Mouse (Mus musculus) intestine, postnatal 0 days (tissue): Measurements from ENCODE around the gene Ikzf2. TPM values are rescaled to one million over a fixed set of nuclear protein-coding genes. Genes with fewer than 3 reads are reported as not detected.
A peak's percentile ranks its signal among the peaks of the same experiment; 100 is the strongest.

ENCODE experiments used
- ATAC-seq: fragments of 200-750 bp; cut with Nextera tagmentation; 2 replicates; pipeline ENCODE4 v1.8.0; 2017; ENCODE audit warnings: mild to moderate bottlenecking, moderate TSS enrichment, moderate library complexity
- H3K27ac ChIP-seq: fragments of 300-500 bp; sonication (generic); 2 replicates; pipeline ENCODE4 v1.5.1; 2014; ENCODE audit warnings: mild to moderate bottlenecking, low read depth, low read length, moderate library complexity
- H3K27me3 ChIP-seq: fragments of 300-500 bp; sonication (generic); replicated peaks from 2 replicates; pipeline ENCODE4 v1.6.1; 2014; ENCODE audit warnings: low read length, mixed read lengths; ENCODE audit not compliant: control insufficient read depth, insufficient read depth
- H3K36me3 ChIP-seq: fragments of 300-500 bp; sonication (generic); 2 replicates; pipeline ENCODE4 v1.6.1; 2014; ENCODE audit warnings: mild to moderate bottlenecking, moderate library complexity; ENCODE audit not compliant: control insufficient read depth, insufficient read depth
- H3K4me1 ChIP-seq: fragments of 300-500 bp; sonication (generic); replicated peaks from 2 replicates; pipeline ENCODE4 v1.6.1; 2014; ENCODE audit warnings: antibody characterized with exemption, low read length, mixed read lengths; ENCODE audit not compliant: control insufficient read depth, insufficient read depth
- H3K4me2 ChIP-seq: fragments of 300-500 bp; sonication (generic); replicated peaks from 2 replicates; pipeline ENCODE4 v1.6.1; 2014; ENCODE audit warnings: low read depth, mild to moderate bottlenecking, moderate library complexity
- H3K4me3 ChIP-seq: fragments of 300-500 bp; sonication (generic); 2 replicates; pipeline ENCODE4 v1.5.1; 2014; ENCODE audit warnings: low read depth, low read length
- H3K9ac ChIP-seq: fragments of 300-500 bp; sonication (generic); 2 replicates; pipeline ENCODE4 v1.6.1; 2014; ENCODE audit warnings: mild to moderate bottlenecking, low read depth, low read length
- H3K9me3 ChIP-seq: fragments of 300-500 bp; sonication (generic); 2 replicates; pipeline ENCODE4 v1.6.1; 2016; ENCODE audit warnings: mixed run types; ENCODE audit not compliant: control insufficient read depth
- CTCF ChIP-seq: sonication (generic); IDR thresholded peaks from 2 replicates; pipeline ENCODE4 v1.5.1; 2016; ENCODE audit warnings: low read depth, mild to moderate bottlenecking, control low read depth, antibody characterized with exemption, moderate library complexity
- WGBS: fragments of 180-500 bp; shearing (Covaris S2); extraction: QIAGEN DNeasy Blood & Tissue Kit; methylation state at CpG from one replicate; pipeline ENCODE4 v1.1.7; 2014; 5-methylcytosine and 5-hydroxymethylcytosine counted together
- polyA plus RNA-seq: library from polyadenylated mRNA; unstranded; fragments of >200 nt; fragmentation: Nextera tagmentation; extraction: Ambion mirVana; gene quantifications from 2 replicates; pipeline ENCODE4 v1.2.1, GENCODE M21; 2015

The Ikzf2 gene
- polyA plus RNA-seq, 1 experiment from 2014 or later = 1.0 TPM

GRCm38 (mm10) chr1:69591889-69592288 lies 95.2 kb downstream of the Ikzf2 start:
- Histone ChIP-seq H3K9ac (no peak overlapping the region), H3K4me3 (no peak overlapping the region), H3K4me2 (no peak overlapping the region), H3K36me3 (no peaks in the 10 kb centered on the region), H3K27me3 (no peaks in the 10 kb centered on the region), H3K9me3 (no peaks in the 10 kb centered on the region), H3K27ac (no peak overlapping the region), H3K4me1 (no peaks in the 10 kb centered on the region)
- ATAC-seq = no peak
- no peak for TF ChIP-seq CTCF
- WGBS = 42% methylated on average over 6 of the region's 6 CpGs

GRCm38 (mm10) chr1:69591328-69591801 lies 95.7 kb downstream of the Ikzf2 start:
- H3K9me3 ChIP-seq = no peaks in the 10 kb centered on the region

GRCm38 (mm10) chr1:69585546-69585945 lies 101.5 kb downstream of the Ikzf2 start:
- TF ChIP-seq CTCF = no peak
- no peaks in the 10 kb centered on the region for H3K36me3 ChIP-seq
- H3K27me3 ChIP-seq = no peaks in the 10 kb centered on the region
- H3K4me2 ChIP-seq = no peak overlapping the region
- H3K9ac ChIP-seq = no peak overlapping the region
- H3K4me3 ChIP-seq = no peak overlapping the region
- no peaks in the 10 kb centered on the region for H3K9me3 ChIP-seq
- H3K4me1 ChIP-seq = no peaks in the 10 kb centered on the region
- ATAC-seq = no peak
- WGBS = 42% methylated on average over 2 of the region's 2 CpGs
- H3K27ac ChIP-seq = no peak overlapping the region

More at GRCm38 (mm10) chr1:69591328-69591801, 95.7 kb downstream of the Ikzf2 start:
- H3K9ac ChIP-seq = no peak overlapping the region
- H3K27me3 ChIP-seq = no peaks in the 10 kb centered on the region
- 22% methylated on average over 7 of the region's 7 CpGs for WGBS
- no peak for ATAC-seq
- H3K27ac ChIP-seq = no peak overlapping the region
- no peak for TF ChIP-seq CTCF
- H3K4me3 ChIP-seq = no peak overlapping the region
- no peaks in the 10 kb centered on the region for H3K36me3 ChIP-seq
- H3K4me2 ChIP-seq = 0 out of 2 replicates have a peak overlapping the region, but pooled peaks have one; percentile 21
- no peaks in the 10 kb centered on the region for H3K4me1 ChIP-seq

GRCm38 (mm10) chr1:69583932-69584659 lies 102.9 kb downstream of the Ikzf2 start:
- no peaks in the 10 kb centered on the region for H3K9me3 ChIP-seq
- H3K4me2 ChIP-seq = no peak overlapping the region
- no peak overlapping the region for H3K4me3 ChIP-seq
- H3K27ac ChIP-seq = no peak overlapping the region
- no peaks in the 10 kb centered on the region for H3K27me3 ChIP-seq
- no peak for ATAC-seq
- no peaks in the 10 kb centered on the region for H3K36me3 ChIP-seq
- H3K9ac ChIP-seq = no peak overlapping the region
- no peaks in the 10 kb centered on the region for H3K4me1 ChIP-seq
- no peak for TF ChIP-seq CTCF
- 89% methylated on average over 5 of the region's 5 CpGs for WGBS

GRCm38 (mm10) chr1:69578917-69579316 lies 108.1 kb downstream of the Ikzf2 start:
- no peak overlapping the region for H3K27ac ChIP-seq
- no peak for ATAC-seq
- no peaks in the 10 kb centered on the region for H3K4me1 ChIP-seq
- H3K9ac ChIP-seq = no peak overlapping the region
- no peaks in the 10 kb centered on the region for H3K27me3 ChIP-seq
- H3K4me2 ChIP-seq = no peak overlapping the region
- no peaks in the 10 kb centered on the region for H3K9me3 ChIP-seq
- H3K36me3 ChIP-seq = no peaks in the 10 kb centered on the region
- TF ChIP-seq CTCF = no peak
- WGBS = 92% methylated on average over 4 of the region's 4 CpGs
- H3K4me3 ChIP-seq = no peak overlapping the region

- TF ChIP-seq CTCF = no peak
- no peaks in the 10 kb centered on the region for H3K27me3 ChIP-seq
- no peaks in the 10 kb centered on the region for H3K9me3 ChIP-seq
- 74% methylated on average over 5 of the region's 5 CpGs for WGBS
- H3K27ac ChIP-seq = no peak overlapping the region
- H3K4me3 ChIP-seq = no peak overlapping the region
- H3K9ac ChIP-seq = no peak overlapping the region
- no peak for ATAC-seq
- no peak overlapping the region for H3K4me2 ChIP-seq
- no peaks in the 10 kb centered on the region for H3K36me3 ChIP-seq
- H3K4me1 ChIP-seq = no peaks in the 10 kb centered on the region
These were observed 127.5 kb downstream of the Ikzf2 start for GRCm38 (mm10) chr1:69559443-69560090.
